ENCODE assay signal across 8 mouse cellular contexts in the genomic region with DNA sequence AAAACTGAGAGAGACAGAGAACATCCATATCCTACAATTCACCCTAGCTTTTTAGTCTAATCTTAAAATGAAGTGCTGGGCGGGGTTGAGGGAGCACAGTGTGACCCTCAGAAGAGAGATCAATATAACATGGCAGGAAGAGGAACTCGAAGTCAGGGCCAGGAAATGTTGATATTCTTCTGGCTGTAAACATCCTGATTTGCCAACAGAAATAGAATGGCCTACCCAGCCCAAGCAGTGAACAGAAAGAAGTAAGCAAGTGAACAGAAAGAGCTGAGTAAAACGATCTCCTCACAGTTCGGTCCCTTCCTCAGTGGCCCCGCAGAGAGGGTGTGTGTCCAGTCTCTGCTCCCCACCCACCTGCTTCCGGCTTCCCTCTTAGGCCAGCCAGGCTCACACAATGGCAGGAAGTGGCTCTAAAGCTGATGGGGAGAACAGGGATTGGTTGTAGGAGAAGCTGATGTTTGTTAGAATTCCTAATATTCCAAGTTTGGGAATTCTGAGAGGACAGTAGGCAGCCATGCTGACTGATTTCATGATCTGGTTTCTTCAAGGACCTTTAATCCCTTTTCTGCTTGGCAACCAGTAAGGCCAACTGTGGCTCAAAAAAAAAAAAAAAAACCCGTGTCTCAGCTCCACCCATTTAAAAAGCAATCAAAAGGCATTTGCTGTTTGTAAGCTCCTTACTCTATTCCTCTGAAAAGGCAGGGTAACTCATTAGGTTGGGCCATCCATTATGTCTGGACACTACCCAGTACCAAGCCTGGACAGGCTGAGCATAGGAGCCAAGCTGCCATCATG.
DNase-seq lines count a peak whose midpoint lies in the region; ATAC-seq and TF ChIP-seq lines count a peak whose summit lies in the region.

No protein-coding gene starts in this region.

- no peak overlapping the region for H3K4me3 ChIP-seq in intestine, postnatal 0 days (ENCODE audit: low read depth, low read length)
- no peak overlapping the region for H3K4me3 ChIP-seq in lung, embryonic 14.5 days (ENCODE audit: low read depth, low read length)
- no peak overlapping the region for H3K4me3 ChIP-seq in stomach, embryonic 14.5 days (ENCODE audit: low read depth, low read length)

- no peak for TF ChIP-seq CTCF in intestine, postnatal 0 days (IDR thresholded peaks at IDR 0.05; ENCODE audit: low read depth)
- no peak for TF ChIP-seq CTCF in lung, embryonic 14.5 days (IDR thresholded peaks at IDR 0.05; ENCODE audit: low read depth)

- H3K27me3 ChIP-seq in intestine, postnatal 0 days (replicated peaks; ENCODE audit: control insufficient read depth, insufficient read depth, low read length): no peaks in the 10 kb centered on the region
- H3K27me3 ChIP-seq in lung, embryonic 14.5 days (ENCODE audit: insufficient read depth, low read length): no peaks in the 10 kb centered on the region
- no peaks in the 10 kb centered on the region for H3K27me3 ChIP-seq in stomach, embryonic 14.5 days (ENCODE audit: control insufficient read depth, insufficient read depth, low read length)

- WGBS in intestine, postnatal 0 days: 31% methylated on average over 7 of the region's 7 CpGs
- WGBS in lung, embryonic 14.5 days: 51% methylated on average over 7 of the region's 7 CpGs
- WGBS in stomach, embryonic 14.5 days: 66% methylated on average over 7 of the region's 7 CpGs

- peak overlapping the region; percentile 83 for H3K27ac ChIP-seq in intestine, postnatal 0 days (ENCODE audit: low read depth, low read length)
- peak overlapping the region; percentile 83 for H3K27ac ChIP-seq in lung, embryonic 14.5 days (ENCODE audit: low read depth)
- H3K27ac ChIP-seq in stomach, embryonic 14.5 days (ENCODE audit: low read length): peak overlapping the region; percentile 1; the same call in 1 of the 2 replicates

- H3K36me3 ChIP-seq in intestine, postnatal 0 days (ENCODE audit: control insufficient read depth, insufficient read depth): peaks cover 21% of the 10 kb centered on the region; the same call in 1 of the 2 replicates
- peaks cover 22% of the 10 kb centered on the region for H3K36me3 ChIP-seq in lung, embryonic 14.5 days (ENCODE audit: insufficient read depth)
- peaks cover 9% of the 10 kb centered on the region for H3K36me3 ChIP-seq in stomach, embryonic 14.5 days (ENCODE audit: control insufficient read depth, insufficient read depth, low read length)

- peak; percentile 56 for ATAC-seq in granulocyte monocyte progenitor cell, adult 5-6 weeks (replicated peaks; ENCODE audit: poor library complexity, severe bottlenecking)
- no peak for ATAC-seq in intestine, postnatal 0 days
- peak; percentile 57; the same call in 1 of the 2 replicates for ATAC-seq in lung, embryonic 14.5 days (ENCODE audit: insufficient read depth)
- no peak; the same call in 1 of the 2 replicates for ATAC-seq in stomach, embryonic 14.5 days (ENCODE audit: insufficient number of reproducible peaks, insufficient read depth, low FRiP score, low read depth)

- H3K4me2 ChIP-seq in intestine, postnatal 0 days (replicated peaks; ENCODE audit: low read depth): peak overlapping the region; percentile 21; the same call in 1 of the 2 replicates
- no peak overlapping the region for H3K4me2 ChIP-seq in lung, embryonic 14.5 days
- no peak overlapping the region for H3K4me2 ChIP-seq in stomach, embryonic 14.5 days (replicated peaks; ENCODE audit: low read depth, low read length)

- H3K9ac ChIP-seq in intestine, postnatal 0 days (ENCODE audit: low read depth, low read length): no peak overlapping the region
- no peak overlapping the region for H3K9ac ChIP-seq in lung, embryonic 14.5 days
- no peak overlapping the region for H3K9ac ChIP-seq in stomach, embryonic 14.5 days (replicated peaks; ENCODE audit: low read depth, low read length)

- peak; percentile 37 for DNase-seq in ovary, postnatal 36 days (ENCODE audit: low spot score)
- DNase-seq in ovary, postnatal 14 days (ENCODE audit: low spot score): no peak
- peak; percentile 69 for DNase-seq in lung, embryonic 14.5 days
- no peak for DNase-seq in cerebellum, adult 8-10 months
- no peak for DNase-seq in urinary bladder, postnatal 4 days (ENCODE audit: low spot score in 2 of 2)

- peaks cover 24% of the 10 kb centered on the region for H3K4me1 ChIP-seq in intestine, postnatal 0 days (replicated peaks; ENCODE audit: control insufficient read depth, insufficient read depth, low read length)
- H3K4me1 ChIP-seq in lung, embryonic 14.5 days (ENCODE audit: insufficient read depth): peaks cover 15% of the 10 kb centered on the region; the same call in 1 of the 2 replicates
- H3K4me1 ChIP-seq in stomach, embryonic 14.5 days (ENCODE audit: control insufficient read depth, insufficient read depth, low read length): peaks cover 10% of the 10 kb centered on the region; the same call in 1 of the 2 replicates

- no peaks in the 10 kb centered on the region for H3K9me3 ChIP-seq in intestine, postnatal 0 days (ENCODE audit: control insufficient read depth)
- no peaks in the 10 kb centered on the region for H3K9me3 ChIP-seq in lung, embryonic 14.5 days (ENCODE audit: low read depth, low read length)
- no peaks in the 10 kb centered on the region for H3K9me3 ChIP-seq in stomach, embryonic 14.5 days (ENCODE audit: control insufficient read depth, low read depth, low read length)

Comparison
In these comparisons a context has a peak if more than half of its experiments do, and no peak if none do; other contexts are left out.
1. DNase-seq: peak in ovary, postnatal 36 days (single experiment) and lung, embryonic 14.5 days (single experiment); none in ovary, postnatal 14 days (single experiment), cerebellum, adult 8-10 months (single experiment) and urinary bladder, postnatal 4 days (0 of 2).
2. ATAC-seq: peak in granulocyte monocyte progenitor cell, adult 5-6 weeks (single experiment) and lung, embryonic 14.5 days (single experiment); none in intestine, postnatal 0 days (single experiment) and stomach, embryonic 14.5 days (single experiment).
3. H3K27ac ChIP-seq: peak in every context shown above with its lines; median percentile 83 in intestine, postnatal 0 days; 83 in lung, embryonic 14.5 days; 1 in stomach, embryonic 14.5 days.